Mouse (Mus musculus) adrenal gland, adult 8-10 months (tissue): ENCODE data around the gene Otulinl. TPM values are rescaled to one million over a fixed set of nuclear protein-coding genes. Genes with fewer than 3 reads are reported as not detected.
"Not testable (repeated sequence)": the region's sequence is repeated elsewhere in the genome, so short reads cannot be mapped to it uniquely, and the experiment has no call there.

ENCODE experiments used
- DNase-seq: peaks from one replicate; pipeline ENCODE4 v3.0.0; 2022
- total RNA-seq, 4 experiments: library from RNA; stranded (reverse); gene quantifications; 2 replicates each; pipeline ENCODE4 v1.2.4; 2022

The Otulinl gene
- 10 to 100 TPM in 1 of 4 experiments, 1 to 10 TPM in 3; 4.5 to 14.4 (median 7.6) TPM for total RNA-seq

- DNase-seq: peak; percentile 90
Measured at GRCm38 (mm10) chr15:27681419-27682187, at the start of gene Otulinl. TSS of gene Otulinl (minus strand) at chr15:27681579.

- DNase-seq: no peak
Measured at GRCm38 (mm10) chr15:27726228-27726627, 44.8 kb upstream of the Otulinl start.

GRCm38 (mm10) chr15:27724796-27725680 is 43.7 kb upstream of the Otulinl start:
- no peak for DNase-seq

- DNase-seq: no peak
Measured at GRCm38 (mm10) chr15:27724298-27724697, 42.9 kb upstream of the Otulinl start.

- DNase-seq: no peak
Measured at GRCm38 (mm10) chr15:27723746-27724145, 42.4 kb upstream of the Otulinl start.

- not testable (repeated sequence) for DNase-seq
Measured at GRCm38 (mm10) chr15:27720297-27720696, 38.9 kb upstream of the Otulinl start.

- DNase-seq: no peak
Measured at GRCm38 (mm10) chr15:27718668-27719067, 37.3 kb upstream of the Otulinl start.

- no peak for DNase-seq
Measured at GRCm38 (mm10) chr15:27715331-27715730, 34.0 kb upstream of the Otulinl start.

- DNase-seq: no peak
Measured at GRCm38 (mm10) chr15:27710698-27711097, 29.3 kb upstream of the Otulinl start.

GRCm38 (mm10) chr15:27708968-27709612 is 27.7 kb upstream of the Otulinl start:
- no peak for DNase-seq

- DNase-seq: no peak
Measured at GRCm38 (mm10) chr15:27708499-27708898, 27.1 kb upstream of the Otulinl start.

- no peak for DNase-seq
Measured at GRCm38 (mm10) chr15:27702972-27703313, 21.6 kb upstream of the Otulinl start.

- DNase-seq: no peak
Measured at GRCm38 (mm10) chr15:27702031-27702971, 20.9 kb upstream of the Otulinl start.

GRCm38 (mm10) chr15:27697632-27698031 is 16.3 kb upstream of the Otulinl start:
- no peak for DNase-seq

- DNase-seq: no peak
Measured at GRCm38 (mm10) chr15:27693235-27693634, 11.9 kb upstream of the Otulinl start.

- no peak for DNase-seq
Measured at GRCm38 (mm10) chr15:27692161-27692560, 10.8 kb upstream of the Otulinl start.

GRCm38 (mm10) chr15:27691213-27691612 is 9.8 kb upstream of the Otulinl start:
- DNase-seq: no peak

- no peak for DNase-seq
Measured at GRCm38 (mm10) chr15:27688041-27688651, 6.8 kb upstream of the Otulinl start.

- no peak for DNase-seq
Measured at GRCm38 (mm10) chr15:27684813-27685212, 3.4 kb upstream of the Otulinl start.

GRCm38 (mm10) chr15:27683206-27683605 is 1.8 kb upstream of the Otulinl start:
- DNase-seq: no peak

GRCm38 (mm10) chr15:27682619-27683018 is 1.2 kb upstream of the Otulinl start:
- no peak for DNase-seq
